Mouse (Mus musculus): Measurements from ENCODE around the gene Sec14l3. TPM values are rescaled to one million over a fixed set of nuclear protein-coding genes. Genes with fewer than 3 reads are reported as not detected.

The Sec14l3 gene
- total and polyA plus RNA-seq, 3 experiments = not detected

- Histone ChIP-seq H3K27me3 (ENCODE audit: control insufficient read depth in 1 of 2, insufficient read depth in 2 of 2, low read length in 2 of 2) (peaks cover 1 to 8% of the 10 kb centered on the region in 2 experiments; a peak in 3 of 4 replicates), H3K4me1 (ENCODE audit: control insufficient read depth in 1 of 2, insufficient read depth in 2 of 2, low read length in 2 of 2) (no peaks in the 10 kb centered on the region), H3K9ac (ENCODE audit: control insufficient read depth, low read depth, low read length, poor library complexity, severe bottlenecking) (no peak overlapping the region), H3K36me3 (ENCODE audit: control insufficient read depth in 1 of 2, insufficient read depth in 2 of 2, low read length in 2 of 2) (no peaks in the 10 kb centered on the region), H3K4me3 (ENCODE audit: control insufficient read depth in 1 of 2, insufficient read depth in 1 of 2, low read depth in 2 of 2, low read length in 2 of 2) (no peak overlapping the region), H3K79me2 (ENCODE audit: control insufficient read depth, insufficient read depth, low read length, poor library complexity) (no peaks in the 10 kb centered on the region), H3K9me3 (replicated peaks; ENCODE audit: insufficient read depth, low read length) (no peaks in the 10 kb centered on the region), H3K27ac (ENCODE audit: control insufficient read depth, low read depth, low read length) (no peak overlapping the region)
- no peak for DNase-seq (ENCODE audit: low read depth, low spot score)
- TF ChIP-seq EP300 (IDR thresholded peaks at IDR 0.05; ENCODE audit: low read depth in 1 of 2, low read length in 2 of 2) (no peak), NELFE (IDR thresholded peaks at IDR 0.05; ENCODE audit: low read depth, low read length) (no peak), MYB (IDR thresholded peaks at IDR 0.05; ENCODE audit: low read depth, low read length) (no peak), MXI1 (IDR thresholded peaks at IDR 0.05; ENCODE audit: low read depth, low read length) (no peak), MAX (IDR thresholded peaks at IDR 0.05; ENCODE audit: low read length) (no peak), UBTF (IDR thresholded peaks at IDR 0.05; ENCODE audit: borderline replicate concordance, insufficient read depth, low read depth, low read length) (no peak), GABPA (IDR thresholded peaks at IDR 0.05; ENCODE audit: low read depth, low read length) (no peak), ZMIZ1 (IDR thresholded peaks at IDR 0.05; ENCODE audit: low read depth, low read length) (no peak), ZKSCAN1 (IDR thresholded peaks at IDR 0.05; ENCODE audit: low read depth, low read length) (no peak), ETS1 (IDR thresholded peaks at IDR 0.05; ENCODE audit: low read depth, low read length) (no peak), NRF1 (IDR thresholded peaks at IDR 0.05; ENCODE audit: insufficient read depth, low read depth, low read length, poor library complexity, severe bottlenecking) (no peak), MAFK (IDR thresholded peaks at IDR 0.05; ENCODE audit: borderline replicate concordance, low read depth, low read length) (no peak), RCOR1 (IDR thresholded peaks at IDR 0.05; ENCODE audit: low read depth, low read length) (no peak), CHD2 (IDR thresholded peaks at IDR 0.05; ENCODE audit: low read length) (no peak)
These were observed 5.0 kb downstream of the Sec14l3 start for GRCm38 (mm10) chr11:4069664-4070063.

- Histone ChIP-seq H3K36me3 (ENCODE audit: control insufficient read depth in 1 of 2, insufficient read depth in 2 of 2, low read length in 2 of 2) (no peaks in the 10 kb centered on the region), H3K4me1 (ENCODE audit: control insufficient read depth in 1 of 2, insufficient read depth in 2 of 2, low read length in 2 of 2) (no peaks in the 10 kb centered on the region), H3K27ac (ENCODE audit: control insufficient read depth, low read depth, low read length) (no peak overlapping the region), H3K9ac (ENCODE audit: control insufficient read depth, low read depth, low read length, poor library complexity, severe bottlenecking) (no peak overlapping the region), H3K27me3 (ENCODE audit: control insufficient read depth in 1 of 2, insufficient read depth in 2 of 2, low read length in 2 of 2) (peaks cover 0 to 2% of the 10 kb centered on the region in 2 experiments; a peak in 1 of 4 replicates), H3K4me3 (ENCODE audit: control insufficient read depth in 1 of 2, insufficient read depth in 1 of 2, low read depth in 2 of 2, low read length in 2 of 2) (no peak overlapping the region), H3K9me3 (replicated peaks; ENCODE audit: insufficient read depth, low read length) (no peaks in the 10 kb centered on the region), H3K79me2 (ENCODE audit: control insufficient read depth, insufficient read depth, low read length, poor library complexity) (no peaks in the 10 kb centered on the region)
- peak; percentile 84 for DNase-seq (ENCODE audit: low read depth, low spot score)
- TF ChIP-seq MXI1 (IDR thresholded peaks at IDR 0.05; ENCODE audit: low read depth, low read length) = peak; percentile 96
- 0 out of 2 replicates have a peak, but pooled peaks have one; percentile 7 for TF ChIP-seq TCF12 (IDR thresholded peaks at IDR 0.05; ENCODE audit: low read depth, low read length)
- TF ChIP-seq MYC (IDR thresholded peaks at IDR 0.05; ENCODE audit: low read depth, low read length) = 0 out of 2 replicates have a peak, but pooled peaks have one; percentile 57
- TF ChIP-seq SMC3 (IDR thresholded peaks at IDR 0.05; ENCODE audit: low read depth, low read length) = 0 out of 2 replicates have a peak, but pooled peaks have one; percentile 16
- peak; percentile 82 for TF ChIP-seq MAX (IDR thresholded peaks at IDR 0.05; ENCODE audit: low read length)
- TF ChIP-seq EP300 (IDR thresholded peaks at IDR 0.05; ENCODE audit: low read depth in 1 of 2, low read length in 2 of 2) = peak in 1 of 2 experiments; percentile 8; a peak in 1 of 4 replicates
- 0 out of 2 replicates have a peak, but pooled peaks have one; percentile 37 for TF ChIP-seq HCFC1 (IDR thresholded peaks at IDR 0.05; ENCODE audit: low read depth, low read length)
- peak; percentile 59; the same call in 1 of the 2 replicates for TF ChIP-seq BHLHE40 (IDR thresholded peaks at IDR 0.05; ENCODE audit: borderline replicate concordance, low read depth, low read length)
- TF ChIP-seq ZMIZ1 (IDR thresholded peaks at IDR 0.05; ENCODE audit: low read depth, low read length) = no peak
- TF ChIP-seq RCOR1 (IDR thresholded peaks at IDR 0.05; ENCODE audit: low read depth, low read length) = 0 out of 2 replicates have a peak, but pooled peaks have one; percentile 7
- TF ChIP-seq GATA1 (IDR thresholded peaks at IDR 0.05; ENCODE audit: low read depth, low read length) = no peak
- TF ChIP-seq MAZ (IDR thresholded peaks at IDR 0.05; ENCODE audit: low read depth, low read length) = no peak
- TF ChIP-seq SIN3A (IDR thresholded peaks at IDR 0.05; ENCODE audit: low read length) = peak; percentile 92
These were observed 12.0 kb downstream of the Sec14l3 start for GRCm38 (mm10) chr11:4076633-4077032.
